Mouse (Mus musculus): ENCODE data around the gene Ankrd11.

Ankrd11 gene

GRCm38 (mm10) chr8:123005805-123006204, 36.3 kb downstream of the Ankrd11 start:
- DNase-seq (ENCODE audit: low read depth, low spot score): no peak

GRCm38 (mm10) chr8:123005328-123005727, 36.7 kb downstream of the Ankrd11 start:
- no peak for DNase-seq (ENCODE audit: low read depth, low spot score)

GRCm38 (mm10) chr8:123004033-123004922, 37.8 kb downstream of the Ankrd11 start:
- DNase-seq (ENCODE audit: low read depth, low spot score): no peak

GRCm38 (mm10) chr8:123000311-123000710, 41.8 kb downstream of the Ankrd11 start:
- no peak for DNase-seq (ENCODE audit: low read depth, low spot score)

- DNase-seq (ENCODE audit: low read depth, low spot score): no peak
Measured at GRCm38 (mm10) chr8:122997963-122998362, 44.1 kb downstream of the Ankrd11 start.

- no peak for DNase-seq (ENCODE audit: low read depth, low spot score)
Measured at GRCm38 (mm10) chr8:122993740-122994139, 48.3 kb downstream of the Ankrd11 start.

GRCm38 (mm10) chr8:122993031-122993430, 49.0 kb downstream of the Ankrd11 start:
- no peak for DNase-seq (ENCODE audit: low read depth, low spot score)

GRCm38 (mm10) chr8:122992296-122992695, 49.8 kb downstream of the Ankrd11 start:
- DNase-seq (ENCODE audit: low read depth, low spot score): no peak

- no peak for DNase-seq (ENCODE audit: low read depth, low spot score)
Measured at GRCm38 (mm10) chr8:122991368-122991767, 50.7 kb downstream of the Ankrd11 start.

- no peak for DNase-seq (ENCODE audit: low read depth, low spot score)
Measured at GRCm38 (mm10) chr8:122989976-122990375, 52.1 kb downstream of the Ankrd11 start.

- no peak for DNase-seq (ENCODE audit: low read depth, low spot score)
Measured at GRCm38 (mm10) chr8:122988955-122989354, 53.1 kb downstream of the Ankrd11 start.

- DNase-seq (ENCODE audit: low read depth, low spot score): no peak
Measured at GRCm38 (mm10) chr8:122987255-122987654, 54.8 kb downstream of the Ankrd11 start.

- no peak for DNase-seq (ENCODE audit: low read depth, low spot score)
Measured at GRCm38 (mm10) chr8:122986501-122987184, 55.4 kb downstream of the Ankrd11 start.

GRCm38 (mm10) chr8:122984175-122984574, 57.9 kb downstream of the Ankrd11 start:
- DNase-seq (ENCODE audit: low read depth, low spot score): no peak

- no peak for DNase-seq (ENCODE audit: low read depth, low spot score)
Measured at GRCm38 (mm10) chr8:122983178-122983942, 58.7 kb downstream of the Ankrd11 start.

- DNase-seq (ENCODE audit: low read depth, low spot score): no peak
Measured at GRCm38 (mm10) chr8:122981646-122982045, 60.4 kb downstream of the Ankrd11 start.

GRCm38 (mm10) chr8:122979865-122980509, 62.1 kb downstream of the Ankrd11 start:
- no peak for DNase-seq (ENCODE audit: low read depth, low spot score)

- no peak for DNase-seq (ENCODE audit: low read depth, low spot score)
Measured at GRCm38 (mm10) chr8:122979424-122979823, 62.7 kb downstream of the Ankrd11 start.

- no peak for DNase-seq (ENCODE audit: low read depth, low spot score)
Measured at GRCm38 (mm10) chr8:122976046-122976445, 66.0 kb downstream of the Ankrd11 start.

- DNase-seq (ENCODE audit: low read depth, low spot score): no peak
Measured at GRCm38 (mm10) chr8:122969964-122970620, 72.0 kb downstream of the Ankrd11 start.

- DNase-seq (ENCODE audit: low read depth, low spot score): no peak
Measured at GRCm38 (mm10) chr8:122968145-122968544, 73.9 kb downstream of the Ankrd11 start.

Measured in telencephalon, adult 2 months (tissue).